Mouse (Mus musculus): ENCODE results near the gene Pigh. TPM values are rescaled to one million over a fixed set of nuclear protein-coding genes. Genes with fewer than 3 reads are reported as not detected.
A peak's percentile ranks its signal among the peaks of the same experiment; 100 is the strongest.

The Pigh gene
- total and polyA plus RNA-seq, 2 experiments from 2014 or later: 12.8 to 41.9 TPM

DNA sequence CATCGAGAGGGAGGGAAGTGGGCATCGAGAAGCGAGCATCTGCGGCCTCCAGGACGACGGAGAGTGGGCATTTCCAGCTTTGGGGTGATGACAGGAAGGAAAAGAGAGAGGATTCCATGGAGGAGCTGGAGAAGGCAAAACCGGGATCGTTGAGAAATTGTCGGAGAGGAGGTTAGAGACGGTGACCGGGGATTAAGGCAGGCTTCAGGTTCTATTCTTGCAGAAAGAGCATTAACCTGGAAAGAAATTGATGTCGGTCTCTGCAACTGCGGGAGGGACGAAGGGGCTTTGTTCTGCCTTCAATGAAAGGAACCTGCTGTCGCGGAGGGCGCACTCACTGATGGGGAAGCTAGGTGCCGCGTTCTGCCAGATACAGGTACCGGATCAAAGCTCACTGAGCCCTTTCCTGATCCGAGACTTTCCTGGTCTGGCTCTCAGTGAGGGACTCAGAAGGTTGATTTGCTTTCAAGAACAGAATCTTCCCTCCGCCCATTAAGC lies 41.8 kb upstream of the Pigh start:
- 0 out of 2 replicates have a peak, but pooled peaks cover 4% of the 10 kb centered on the region for H3K27me3 ChIP-seq (ENCODE audit: insufficient read depth, low read length)
- H3K4me1 ChIP-seq (ENCODE audit: insufficient read depth, low read length): peaks cover 13% of the 10 kb centered on the region
- H3K4me2 ChIP-seq (ENCODE audit: low read depth, low read length): peak overlapping the region; percentile 87
- WGBS: under 1% methylated on average over 22 of the region's 22 CpGs
- ATAC-seq (0 out of 2 replicates have a peak, but pooled peaks have one; percentile 38), DNase-seq (ENCODE audit: low spot score) (peak; percentile 46)
- peak overlapping the region; percentile 54 for H3K4me3 ChIP-seq (ENCODE audit: low read length)
- TF ChIP-seq CTCF (IDR thresholded peaks at IDR 0.05; ENCODE audit: low read depth): no peak
- H3K9ac ChIP-seq (replicated peaks; ENCODE audit: low read length): peak overlapping the region; percentile 61
- peak overlapping the region; percentile 41; the same call in 1 of the 2 replicates for H3K27ac ChIP-seq
- no peaks in the 10 kb centered on the region for H3K9me3 ChIP-seq (ENCODE audit: low read length)
- no peaks in the 10 kb centered on the region for H3K36me3 ChIP-seq (ENCODE audit: insufficient read depth, low read length)

DNA sequence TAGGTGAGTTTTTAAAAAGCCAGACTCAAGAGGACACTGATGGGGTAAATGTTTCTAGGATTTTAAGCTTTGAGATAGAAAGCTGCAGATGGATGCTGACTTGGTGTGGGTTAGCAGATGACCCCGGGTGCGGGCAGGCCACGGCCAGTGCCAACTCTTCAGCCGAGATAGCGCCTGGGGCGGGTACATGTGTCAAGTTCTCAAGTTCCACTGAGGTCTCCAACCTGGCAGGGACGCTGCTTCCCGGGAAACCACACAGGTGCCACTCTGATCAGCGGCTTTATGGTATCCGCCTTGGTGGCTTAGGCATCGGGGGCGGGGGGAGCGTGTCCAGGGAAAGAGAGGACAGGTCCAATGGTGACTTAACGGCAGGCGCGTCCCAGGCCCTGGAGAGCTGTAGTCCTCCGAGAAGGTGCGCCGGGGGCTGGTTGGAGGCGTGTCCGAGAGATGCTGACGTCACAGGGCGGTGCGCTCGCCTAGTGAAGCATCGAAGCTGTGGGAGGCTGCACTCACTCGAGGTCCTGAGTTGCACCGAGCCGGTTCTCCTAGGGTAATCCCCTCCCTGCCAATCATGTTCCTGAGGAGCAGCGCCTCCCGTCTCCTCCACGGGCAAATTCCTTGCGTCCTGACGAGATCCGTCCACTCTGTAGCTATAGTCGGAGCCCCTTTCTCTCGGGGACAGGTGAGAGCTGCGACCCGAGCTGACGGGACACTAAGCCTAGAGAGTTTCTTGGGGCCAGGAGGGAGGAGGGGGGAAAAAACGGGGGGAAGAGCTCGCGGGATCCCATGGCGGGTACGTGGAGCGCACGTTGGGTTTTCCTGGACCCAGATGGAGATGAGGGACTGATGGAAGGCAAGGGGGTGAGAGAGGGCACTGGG lies 41.1 kb upstream of the Pigh start, which contains the start of gene Arg2:
Gene Arg2, plus strand, starts transcription at position 479 of the 879 bp plus-strand sequence.
- Histone ChIP-seq H3K4me1 (ENCODE audit: insufficient read depth, low read length) (peaks cover 13% of the 10 kb centered on the region), H3K27me3 (ENCODE audit: insufficient read depth, low read length) (0 out of 2 replicates have a peak, but pooled peaks cover 4% of the 10 kb centered on the region), H3K4me2 (ENCODE audit: low read depth, low read length) (peak within 1 kb of the TSS; percentile 87), H3K9ac (replicated peaks; ENCODE audit: low read length) (peak within 1 kb of the TSS; percentile 61), H3K4me3 (ENCODE audit: low read length) (peak within 1 kb of the TSS; percentile 54), H3K9me3 (ENCODE audit: low read length) (no peaks in the 10 kb centered on the region), H3K27ac (peak within 1 kb of the TSS; percentile 41; the same call in 1 of the 2 replicates), H3K36me3 (ENCODE audit: insufficient read depth, low read length) (no peaks in the 10 kb centered on the region)
- DNase-seq (ENCODE audit: low spot score) (peak; percentile 77), ATAC-seq (peak; percentile 93)
- under 1% methylated on average over 47 of the region's 47 CpGs for WGBS
- no peak for TF ChIP-seq CTCF (IDR thresholded peaks at IDR 0.05; ENCODE audit: low read depth)

DNA sequence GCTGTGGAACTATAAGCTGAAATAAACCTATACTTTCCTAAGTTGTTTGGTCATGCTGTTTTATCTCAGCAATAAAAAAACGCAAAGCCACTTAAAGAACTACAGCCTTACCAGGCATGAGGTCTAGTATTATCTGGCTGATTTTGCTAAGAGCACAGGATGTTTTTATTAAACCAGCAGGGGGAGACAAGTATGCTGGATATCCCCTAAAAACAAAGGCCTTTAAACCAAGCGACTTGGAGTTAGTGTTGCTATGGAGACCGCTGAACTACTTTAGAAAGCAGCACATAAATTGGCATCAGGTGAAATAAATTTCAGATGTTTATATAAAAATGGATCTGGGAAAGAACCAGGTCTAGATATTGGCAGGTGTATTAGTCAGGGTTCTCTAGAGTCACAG lies 33.4 kb upstream of the Pigh start:
- Histone ChIP-seq H3K4me1 (ENCODE audit: insufficient read depth, low read length) (no peaks in the 10 kb centered on the region), H3K4me2 (ENCODE audit: low read depth, low read length) (no peak overlapping the region), H3K27me3 (ENCODE audit: insufficient read depth, low read length) (no peaks in the 10 kb centered on the region), H3K9ac (replicated peaks; ENCODE audit: low read length) (no peak overlapping the region), H3K4me3 (ENCODE audit: low read length) (no peak overlapping the region), H3K36me3 (ENCODE audit: insufficient read depth, low read length) (no peaks in the 10 kb centered on the region), H3K27ac (no peak overlapping the region), H3K9me3 (ENCODE audit: low read length) (no peaks in the 10 kb centered on the region)
- TF ChIP-seq CTCF (IDR thresholded peaks at IDR 0.05; ENCODE audit: low read depth): peak; percentile 61
- DNase-seq (ENCODE audit: low spot score) (peak; percentile 81), ATAC-seq (peak; percentile 74)
- WGBS: 25% methylated on average over 3 of the region's 3 CpGs

DNA sequence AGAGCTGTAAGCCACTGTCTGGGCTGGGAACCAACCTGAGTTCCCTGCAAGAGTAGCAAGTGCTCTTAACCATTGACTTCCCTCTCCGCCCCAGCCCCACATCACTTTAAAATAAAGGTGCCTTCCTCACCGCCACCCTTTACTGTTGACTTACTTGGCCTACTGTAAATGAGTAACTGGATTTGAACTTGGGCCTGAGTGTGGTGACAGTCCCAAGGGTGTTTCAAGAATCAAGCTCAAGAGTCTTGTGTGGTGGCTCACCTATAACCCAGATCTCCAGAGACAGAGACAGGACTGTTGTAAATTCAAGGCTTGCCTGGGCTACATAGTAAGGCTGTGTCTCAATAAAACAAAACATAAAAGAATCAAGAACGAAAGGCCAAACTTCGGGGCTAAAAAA lies 29.5 kb upstream of the Pigh start:
- ATAC-seq (no peak), DNase-seq (ENCODE audit: low spot score) (no peak)
- Histone ChIP-seq H3K36me3 (ENCODE audit: insufficient read depth, low read length) (no peaks in the 10 kb centered on the region), H3K27ac (no peak overlapping the region), H3K27me3 (ENCODE audit: insufficient read depth, low read length) (no peaks in the 10 kb centered on the region), H3K4me1 (ENCODE audit: insufficient read depth, low read length) (no peaks in the 10 kb centered on the region), H3K4me2 (ENCODE audit: low read depth, low read length) (no peak overlapping the region), H3K9ac (replicated peaks; ENCODE audit: low read length) (no peak overlapping the region), H3K9me3 (ENCODE audit: low read length) (no peaks in the 10 kb centered on the region), H3K4me3 (ENCODE audit: low read length) (no peak overlapping the region)
- no peak for TF ChIP-seq CTCF (IDR thresholded peaks at IDR 0.05; ENCODE audit: low read depth)
- 93% methylated on average over 4 of the region's 4 CpGs for WGBS

DNA sequence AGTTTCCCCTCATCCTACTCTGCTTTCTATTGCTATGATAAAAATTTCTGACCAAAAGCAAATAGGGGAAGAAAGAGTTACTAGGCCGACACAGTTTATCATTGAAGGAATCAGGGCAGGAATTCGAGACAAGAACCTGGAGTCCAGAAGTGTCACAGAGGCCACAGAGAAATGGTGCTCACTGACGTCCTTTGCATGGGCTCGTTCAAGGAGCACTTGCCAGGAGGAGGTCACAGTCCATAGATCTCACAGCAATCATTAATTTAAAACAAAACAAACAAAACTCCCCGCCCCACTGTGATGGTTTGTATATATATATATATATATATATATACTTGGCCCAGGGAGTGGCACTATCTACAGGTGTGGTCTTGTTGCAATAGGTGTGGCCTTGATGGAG lies 15.9 kb upstream of the Pigh start:
- H3K9ac ChIP-seq (replicated peaks; ENCODE audit: low read length): no peak overlapping the region
- no peak overlapping the region for H3K4me2 ChIP-seq (ENCODE audit: low read depth, low read length)
- ATAC-seq: no peak
- DNase-seq (ENCODE audit: low spot score): no peak
- no peaks in the 10 kb centered on the region for H3K36me3 ChIP-seq (ENCODE audit: insufficient read depth, low read length)
- TF ChIP-seq CTCF (IDR thresholded peaks at IDR 0.05; ENCODE audit: low read depth): no peak
- no peaks in the 10 kb centered on the region for H3K4me1 ChIP-seq (ENCODE audit: insufficient read depth, low read length)
- WGBS: 87% methylated on average over 5 of the region's 5 CpGs
- no peak overlapping the region for H3K27ac ChIP-seq
- no peaks in the 10 kb centered on the region for H3K27me3 ChIP-seq (ENCODE audit: insufficient read depth, low read length)
- H3K4me3 ChIP-seq (ENCODE audit: low read length): no peak overlapping the region
- no peaks in the 10 kb centered on the region for H3K9me3 ChIP-seq (ENCODE audit: low read length)

DNA sequence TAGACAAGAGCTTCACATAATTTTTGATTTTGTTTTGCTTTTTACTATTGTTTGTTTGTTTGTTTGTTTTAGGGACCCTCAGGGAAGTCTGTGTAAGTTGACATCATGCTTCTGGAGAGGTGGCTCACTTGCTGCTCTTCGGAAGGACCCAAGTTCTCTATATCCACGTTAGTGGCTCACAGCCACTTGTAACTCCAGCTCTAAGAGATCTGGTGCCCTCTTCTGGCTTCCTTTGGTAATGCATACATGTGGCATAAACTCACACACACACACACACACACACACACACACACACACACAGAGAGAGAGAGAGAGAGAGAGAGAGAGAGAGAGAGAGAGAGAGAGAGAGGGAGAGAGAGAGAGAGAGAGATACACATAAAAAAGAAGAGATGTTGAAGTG lies 15.1 kb upstream of the Pigh start:
- WGBS: 80% methylated on average over 2 of the region's 2 CpGs
- TF ChIP-seq CTCF (IDR thresholded peaks at IDR 0.05; ENCODE audit: low read depth): peak; percentile 9; the same call in 1 of the 2 replicates
- Histone ChIP-seq H3K9ac (replicated peaks; ENCODE audit: low read length) (no peak overlapping the region), H3K27ac (no peak overlapping the region), H3K27me3 (ENCODE audit: insufficient read depth, low read length) (no peaks in the 10 kb centered on the region), H3K4me3 (ENCODE audit: low read length) (no peak overlapping the region), H3K36me3 (ENCODE audit: insufficient read depth, low read length) (no peaks in the 10 kb centered on the region), H3K9me3 (ENCODE audit: low read length) (no peaks in the 10 kb centered on the region), H3K4me1 (ENCODE audit: insufficient read depth, low read length) (no peaks in the 10 kb centered on the region), H3K4me2 (ENCODE audit: low read depth, low read length) (no peak overlapping the region)
- no peak for ATAC-seq
- DNase-seq (ENCODE audit: low spot score): no peak

Measured in hindbrain, postnatal 0 days (tissue).